Mouse (Mus musculus) forelimb bud, embryonic 11.5 days (tissue): ENCODE results near the gene Mgp.

Experiments
- DNase-seq: peaks from one replicate; pipeline ENCODE4 v3.0.0-alpha.2; 2012; ENCODE audit warnings: low read depth, low spot score

Mgp gene

DNA sequence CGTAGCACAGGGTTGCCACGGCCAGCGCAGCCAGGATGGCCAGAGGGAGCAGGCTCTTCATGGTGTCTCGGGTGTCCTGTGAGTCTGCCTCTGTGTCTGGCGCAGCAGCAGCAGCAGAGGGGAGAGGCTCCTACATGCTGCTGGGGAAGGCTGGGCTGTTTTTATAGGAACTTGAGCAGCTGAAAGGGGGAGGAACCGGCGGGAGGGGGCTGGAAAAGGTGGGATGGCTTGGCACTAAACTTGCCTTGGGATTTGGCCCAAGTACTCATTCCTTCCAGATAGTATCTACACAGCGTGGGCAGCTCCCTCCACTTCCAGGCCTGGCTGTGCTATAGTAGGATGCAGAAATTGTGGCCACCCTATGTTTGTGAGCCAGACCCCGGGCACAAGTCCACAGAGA lies at the start of gene Mgp:
Gene Mgp (minus strand): TSS at position 154 of the 400 bp plus-strand sequence.
- DNase-seq = no peak

DNA sequence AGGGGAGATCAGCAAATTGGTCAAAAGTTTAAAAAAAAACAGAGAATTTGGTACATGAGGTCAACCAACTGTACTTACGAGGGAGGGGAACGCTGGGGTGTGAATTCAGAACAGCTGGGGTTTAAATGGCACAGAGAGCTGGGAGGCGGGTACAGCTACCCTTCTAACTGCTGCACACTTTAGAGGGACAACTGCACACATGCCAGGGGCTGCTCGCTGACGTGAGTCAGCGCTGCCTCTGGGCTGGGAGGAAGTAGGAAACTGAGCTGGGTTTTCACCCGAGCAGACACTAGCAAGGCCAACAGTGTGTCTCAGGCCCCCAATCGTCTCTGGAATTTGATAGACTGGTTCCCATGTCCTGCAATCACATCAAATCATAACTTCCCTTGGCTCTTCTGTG lies 49.4 kb upstream of the Mgp start:
- DNase-seq = no peak

DNA sequence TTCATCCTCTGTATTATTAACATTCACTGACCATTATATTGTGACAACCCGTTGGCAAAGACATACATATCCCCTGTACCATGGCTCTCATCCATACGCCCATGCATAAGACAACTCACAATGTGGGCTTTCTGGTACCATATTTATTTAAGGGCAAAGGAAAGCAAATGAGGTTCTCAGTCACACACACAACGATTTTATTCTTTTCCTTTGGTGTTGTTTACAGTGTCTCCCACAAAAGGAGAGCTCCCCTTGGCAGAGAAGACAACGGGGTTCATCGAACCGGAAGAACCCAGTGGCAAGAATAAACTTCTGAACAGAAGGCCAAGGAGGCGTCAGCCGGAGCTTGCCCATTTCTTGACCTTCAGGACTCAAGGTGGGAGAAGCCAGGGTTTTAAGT lies 47.9 kb upstream of the Mgp start, which contains the start of gene Pde6h:
Gene Pde6h (plus strand): TSS at position 301 of the 400 bp plus-strand sequence.
- DNase-seq = no peak

DNA sequence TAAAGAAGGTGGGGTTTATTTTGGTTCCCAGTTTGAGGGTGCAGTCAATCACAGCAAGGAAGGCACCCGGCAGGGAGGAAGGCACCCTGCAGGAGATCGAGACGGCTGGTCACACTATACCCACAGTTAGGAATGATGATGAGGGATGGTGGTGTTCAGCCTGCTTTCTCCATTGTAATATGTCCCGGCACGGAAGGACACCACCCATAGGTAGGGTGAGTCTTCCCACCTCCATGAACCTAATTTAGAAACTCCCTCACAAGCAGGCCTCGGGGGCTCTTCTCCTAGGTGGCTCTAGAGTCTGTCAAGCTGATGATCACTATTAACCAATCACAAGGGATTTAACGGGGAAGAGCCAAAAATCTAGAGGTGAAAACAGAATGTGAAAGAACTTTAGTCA lies 47.2 kb upstream of the Mgp start:
- no peak for DNase-seq

DNA sequence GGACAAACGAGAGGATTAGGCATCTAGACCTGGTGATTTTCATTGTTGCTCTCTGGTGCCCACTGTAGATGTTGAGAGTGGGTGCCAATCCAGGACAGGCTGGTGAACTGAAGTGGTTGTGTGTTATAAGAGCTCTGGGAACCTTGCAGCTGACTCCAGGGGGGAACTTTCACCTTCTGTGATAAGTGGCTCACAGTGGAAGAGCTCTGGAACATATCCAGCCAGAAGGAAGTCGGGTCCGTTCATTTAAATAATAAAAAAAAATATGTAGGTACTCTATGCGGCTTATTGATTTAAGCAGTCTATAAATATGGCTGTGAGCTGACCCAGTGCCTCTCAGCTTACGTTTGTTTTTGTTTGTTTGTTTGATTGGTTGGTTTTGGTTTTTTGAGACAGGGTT lies 46.5 kb upstream of the Mgp start, which contains the start of gene Erp27:
Gene Erp27 (minus strand): TSS at position 101 of the 400 bp plus-strand sequence.
- DNase-seq = no peak

DNA sequence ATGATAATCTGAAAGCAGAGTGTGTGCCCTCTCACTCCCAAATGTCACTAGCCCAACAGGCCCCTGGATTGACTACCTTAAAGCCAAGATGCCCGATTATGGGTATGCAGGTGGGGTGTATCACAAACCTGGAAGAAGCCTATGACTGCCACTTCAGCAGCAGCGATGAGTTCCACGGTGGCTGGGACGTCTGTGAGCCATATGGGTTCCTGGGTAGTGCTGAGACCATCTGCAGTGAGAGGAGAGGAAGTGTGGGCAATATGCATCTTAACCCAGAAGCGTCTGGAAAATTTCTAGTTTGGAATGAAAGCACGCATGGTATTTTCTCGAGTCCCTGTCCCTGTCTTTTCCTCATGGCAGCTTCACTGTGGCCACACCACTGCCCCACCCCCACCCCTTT lies 46.0 kb upstream of the Mgp start:
- no peak for DNase-seq

DNA sequence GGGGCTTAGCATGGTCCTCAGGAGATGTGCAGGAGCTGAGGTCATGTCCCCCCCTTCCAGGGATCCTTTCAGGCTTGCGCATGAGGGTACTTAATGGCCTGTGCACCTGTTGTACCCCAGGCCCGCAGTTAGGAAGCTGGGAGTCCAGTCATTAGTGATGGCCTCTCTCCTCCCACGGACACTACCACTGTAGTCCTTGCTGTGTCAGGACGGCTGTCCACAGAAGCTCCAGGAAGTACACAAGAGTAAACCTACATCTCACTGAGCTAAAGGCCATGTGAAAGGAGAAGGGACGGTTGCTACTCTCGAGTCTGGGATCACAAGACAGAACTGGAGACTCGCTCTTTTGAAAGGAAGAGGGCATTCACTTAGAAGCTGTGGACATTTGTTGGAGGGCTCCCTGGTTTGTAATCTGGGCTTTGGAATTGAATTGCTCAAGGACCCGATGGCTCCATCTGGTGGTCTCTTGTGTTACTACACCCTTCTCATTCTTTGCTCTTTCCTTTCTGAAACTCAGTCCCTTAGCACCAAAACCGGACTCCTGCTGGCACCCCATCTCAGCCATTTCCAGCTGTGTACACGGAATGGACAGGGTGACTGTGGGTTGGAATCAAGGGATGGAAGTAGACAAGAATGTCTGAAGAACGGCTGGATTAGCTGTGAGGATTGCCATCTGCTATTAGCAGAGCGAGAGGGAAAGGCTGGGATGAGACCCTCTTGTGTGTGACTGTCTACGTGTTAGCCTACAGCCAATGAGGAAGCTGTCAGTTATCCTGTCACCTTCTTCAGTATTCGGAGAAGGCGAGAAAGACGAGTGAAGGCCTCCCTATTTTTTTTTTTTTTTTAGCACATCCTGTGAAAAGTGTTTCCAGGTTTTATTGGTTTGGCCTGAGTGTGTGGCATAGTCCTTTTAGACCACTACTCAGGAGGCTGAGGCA lies 45.0 kb upstream of the Mgp start:
- DNase-seq = peak; percentile 31

DNA sequence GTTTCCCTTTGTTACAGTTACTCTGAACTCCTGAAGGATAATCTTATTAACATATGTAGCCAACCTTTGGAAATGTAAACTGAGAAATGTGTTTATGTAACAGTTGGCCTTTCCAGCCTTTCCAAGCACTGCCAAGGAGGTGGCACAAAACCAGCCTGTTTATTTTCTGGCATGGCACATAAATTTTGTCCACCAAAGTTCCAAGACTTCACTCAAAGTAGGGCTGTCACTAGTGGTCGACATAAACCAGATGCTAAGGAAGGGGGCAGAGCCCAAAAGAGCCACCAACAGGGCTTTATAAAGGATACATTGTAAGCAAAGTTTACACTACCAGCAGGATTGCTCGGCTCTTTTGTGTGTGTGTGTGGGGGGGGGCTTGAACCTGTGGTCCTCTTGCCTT lies 42.3 kb upstream of the Mgp start:
- DNase-seq = peak; percentile 61

DNA sequence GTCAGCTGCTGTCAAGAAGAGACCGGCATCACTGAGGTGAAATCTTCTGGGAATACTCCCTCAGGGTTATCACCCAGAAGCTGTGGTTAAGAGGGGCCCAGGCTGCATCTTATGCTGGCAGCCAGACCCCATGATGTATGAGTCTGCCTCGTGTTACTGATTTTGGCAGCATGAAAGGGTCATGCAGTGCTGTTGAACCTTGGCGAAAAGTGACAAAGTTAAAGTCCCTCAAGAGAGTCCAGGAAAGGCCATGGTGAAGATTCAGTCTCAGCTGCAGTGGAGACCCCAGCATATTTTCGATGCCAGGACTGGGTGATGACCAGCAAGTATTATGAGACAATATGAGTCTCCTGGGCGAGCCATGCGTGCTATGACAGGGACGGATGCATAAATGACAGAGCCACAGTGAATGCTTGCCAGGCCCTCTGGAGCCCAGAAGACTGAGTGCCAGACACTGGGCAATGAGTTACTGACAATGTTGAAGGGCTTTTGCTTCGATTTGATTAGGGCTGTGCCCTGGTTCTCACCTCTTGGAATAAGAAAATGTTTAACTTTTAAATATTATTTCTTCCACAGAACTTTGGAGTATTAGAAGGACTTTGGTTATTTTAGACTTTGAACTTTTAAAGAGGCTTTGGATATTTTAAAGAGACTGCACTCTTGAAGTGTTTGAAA lies 40.2 kb upstream of the Mgp start:
- DNase-seq = no peak

DNA sequence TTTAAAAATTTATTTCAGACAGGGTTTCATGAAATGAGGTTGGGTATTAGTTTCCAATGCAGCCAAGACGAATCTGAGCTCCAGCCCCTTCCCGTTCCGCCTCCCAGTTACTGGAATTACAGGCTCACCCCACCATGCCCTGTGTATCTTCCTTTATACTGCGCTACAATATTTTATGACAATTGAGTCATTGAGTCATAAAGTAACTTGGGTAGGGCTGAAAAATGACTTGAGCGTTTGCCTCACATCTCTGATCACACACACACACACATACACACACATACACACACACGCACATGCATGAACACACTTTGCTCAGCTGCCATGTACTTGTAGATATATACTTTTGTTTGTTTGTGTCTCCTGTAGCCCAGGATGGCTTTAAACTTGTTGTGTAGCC lies 38.6 kb upstream of the Mgp start:
- DNase-seq = no peak

DNA sequence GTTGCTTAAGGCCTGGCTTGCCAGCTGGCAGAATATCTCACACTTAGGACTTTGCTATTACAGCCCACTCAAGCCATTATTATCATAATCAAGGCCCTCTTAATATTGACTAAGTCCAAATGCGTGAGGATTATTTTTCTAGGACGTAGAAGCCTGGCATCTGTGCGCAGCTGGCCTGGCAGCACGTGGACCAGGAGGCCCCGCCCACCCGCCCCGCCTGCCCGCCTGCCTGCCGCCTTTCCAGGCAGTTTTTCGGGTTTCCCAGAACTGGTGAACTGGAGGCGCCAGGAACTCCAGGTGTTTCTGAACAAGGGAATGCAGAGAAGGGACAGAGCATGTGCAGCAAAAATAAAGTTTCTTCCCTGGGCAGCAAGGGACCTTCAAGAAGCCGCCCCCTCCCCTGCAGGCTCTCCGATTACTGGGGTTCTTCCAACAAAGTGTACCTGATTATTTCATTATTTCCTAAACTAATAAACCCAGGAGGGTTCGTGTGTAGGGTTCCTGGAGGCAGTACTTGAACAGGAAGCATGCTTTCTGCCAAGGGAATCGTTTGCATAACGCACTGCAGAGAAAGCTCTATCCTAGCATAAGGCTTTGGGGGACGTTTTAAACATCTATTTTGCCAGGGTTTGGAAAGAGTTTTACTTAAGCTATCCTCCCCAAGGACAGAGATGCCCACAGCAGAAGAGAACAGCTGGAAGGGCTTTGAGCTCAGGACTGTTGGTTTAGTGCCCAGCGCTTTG lies 37.9 kb upstream of the Mgp start:
- DNase-seq = peak; percentile 55

DNA sequence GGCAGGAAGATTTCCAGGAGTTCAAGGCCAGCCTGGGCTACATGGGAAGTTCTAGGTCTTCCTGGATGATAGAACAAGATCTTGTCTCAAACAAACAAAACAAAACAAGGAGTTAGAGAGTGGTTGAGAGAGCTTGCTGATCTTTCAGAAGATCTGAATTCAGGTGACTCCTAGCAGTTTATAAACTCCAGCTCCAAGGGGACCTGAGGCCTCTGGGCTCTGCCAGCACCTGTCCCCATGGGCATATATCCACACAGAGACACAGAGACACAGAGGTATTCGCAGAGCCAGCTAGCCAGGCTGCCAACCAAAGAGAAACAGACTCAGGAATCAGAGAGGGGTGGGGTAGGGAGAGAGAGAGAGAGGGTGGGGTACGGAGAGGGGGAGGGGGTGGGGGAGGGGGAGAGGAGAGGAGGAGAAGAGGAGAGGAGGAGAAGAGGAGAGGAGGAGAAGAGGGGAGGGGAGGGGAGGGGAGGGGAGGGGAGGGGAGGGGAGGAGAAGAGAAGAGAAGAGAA lies 37.2 kb upstream of the Mgp start:
- no peak for DNase-seq

DNA sequence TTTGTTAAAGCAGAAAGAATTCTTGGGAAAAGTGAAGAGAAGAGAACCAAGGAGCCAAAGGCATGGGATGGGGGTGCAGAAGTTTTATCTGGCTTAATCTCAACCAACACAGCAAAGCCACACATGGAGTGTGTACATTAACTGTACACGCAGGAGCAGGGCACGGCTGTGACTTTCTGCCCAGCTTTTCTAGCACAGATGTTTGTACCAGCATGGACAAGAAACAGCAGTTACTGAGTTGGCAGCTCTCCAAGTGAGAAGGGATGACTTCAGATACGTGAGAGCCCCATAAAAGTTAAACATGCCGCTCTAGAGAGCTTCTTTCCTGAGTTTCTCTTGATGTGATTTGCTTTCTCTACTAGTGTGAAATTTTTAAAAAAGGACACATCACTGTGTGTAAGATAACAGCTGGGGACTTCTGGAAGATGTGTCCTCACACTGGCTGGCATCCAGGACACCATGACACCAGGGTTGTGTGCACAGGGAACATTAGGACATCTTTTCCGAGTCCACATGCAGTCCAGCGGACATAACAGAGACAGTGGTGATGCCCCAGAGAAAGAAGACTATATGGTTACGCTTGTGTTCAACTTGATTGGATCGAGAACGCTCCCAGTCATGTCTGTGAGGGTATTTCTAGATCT lies 34.7 kb upstream of the Mgp start:
- DNase-seq = no peak

DNA sequence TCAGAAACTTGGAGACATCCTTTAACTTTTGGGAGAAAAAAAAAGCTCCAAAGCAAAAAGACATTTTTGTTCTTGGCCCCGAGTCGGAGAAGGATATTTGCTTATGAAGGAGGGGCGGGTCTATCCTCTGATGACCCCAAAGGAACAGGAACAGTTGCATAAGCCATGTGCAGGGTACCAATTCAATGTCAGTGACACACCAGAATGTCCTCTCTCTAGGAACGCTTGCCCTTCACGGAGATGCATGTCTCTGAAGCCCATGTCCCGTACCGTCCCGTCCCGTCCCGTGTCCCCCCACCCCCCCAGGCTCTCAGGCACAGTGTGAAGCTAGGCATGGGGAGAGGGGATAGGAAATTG lies 31.3 kb upstream of the Mgp start:
- DNase-seq = no peak

DNA sequence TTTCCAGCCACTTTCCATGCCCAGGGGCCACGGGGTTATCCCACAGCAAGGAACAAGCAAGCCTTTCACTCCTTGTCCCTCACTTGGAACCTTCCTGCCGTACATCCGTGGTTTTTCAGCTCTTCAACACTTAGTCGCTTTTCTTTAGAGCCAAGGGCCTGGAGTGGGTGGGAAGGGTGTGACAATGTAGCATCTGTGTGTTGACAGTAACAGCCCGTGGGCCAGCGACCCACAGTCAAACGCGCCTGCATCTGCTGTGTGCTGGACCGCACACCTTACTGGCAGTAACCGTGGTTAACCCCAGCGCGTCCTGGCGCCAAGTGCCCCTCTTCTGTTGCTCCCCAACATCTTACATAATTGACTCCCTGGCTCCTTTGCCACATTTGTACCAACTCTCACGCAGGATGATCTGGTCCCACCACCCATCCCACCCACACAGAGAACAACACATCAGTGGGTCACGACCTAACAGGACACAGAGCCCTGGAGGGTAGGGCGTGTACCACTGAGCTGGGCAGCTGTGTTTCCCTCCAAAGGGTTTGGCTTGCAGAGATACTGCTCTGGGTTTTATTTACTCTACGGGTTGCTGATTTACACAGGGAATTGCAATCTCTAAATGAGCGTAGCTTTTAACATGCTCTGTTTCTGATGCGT lies 30.8 kb upstream of the Mgp start:
- no peak for DNase-seq

DNA sequence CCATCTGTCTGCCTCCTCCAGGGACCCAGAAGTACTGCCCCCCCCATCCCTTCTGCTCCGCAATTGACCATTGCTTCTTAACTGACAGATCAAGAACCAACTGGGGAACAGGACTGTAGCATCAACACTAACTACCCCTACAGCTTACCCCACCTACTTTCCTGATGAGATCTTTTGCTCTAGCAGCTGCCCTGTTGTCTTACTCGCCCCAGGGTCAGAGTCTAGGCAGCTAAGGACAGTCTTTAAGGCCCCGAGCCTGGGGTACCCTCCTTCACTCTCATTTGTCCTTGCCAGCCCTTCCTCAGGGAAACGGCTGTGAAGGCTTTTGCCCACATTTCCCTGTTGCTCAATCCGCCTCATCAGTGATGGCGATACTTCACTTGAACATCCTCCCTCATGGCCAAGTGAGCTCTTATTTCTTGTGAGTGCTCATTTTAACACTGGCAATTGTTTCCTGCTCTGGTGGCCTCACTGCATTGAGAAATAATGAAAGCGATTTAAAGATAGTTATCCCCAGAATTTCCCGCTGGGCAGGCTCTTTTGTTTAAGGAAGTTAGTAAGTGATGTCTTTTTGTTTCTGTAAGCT lies 28.4 kb upstream of the Mgp start:
- no peak for DNase-seq

DNA sequence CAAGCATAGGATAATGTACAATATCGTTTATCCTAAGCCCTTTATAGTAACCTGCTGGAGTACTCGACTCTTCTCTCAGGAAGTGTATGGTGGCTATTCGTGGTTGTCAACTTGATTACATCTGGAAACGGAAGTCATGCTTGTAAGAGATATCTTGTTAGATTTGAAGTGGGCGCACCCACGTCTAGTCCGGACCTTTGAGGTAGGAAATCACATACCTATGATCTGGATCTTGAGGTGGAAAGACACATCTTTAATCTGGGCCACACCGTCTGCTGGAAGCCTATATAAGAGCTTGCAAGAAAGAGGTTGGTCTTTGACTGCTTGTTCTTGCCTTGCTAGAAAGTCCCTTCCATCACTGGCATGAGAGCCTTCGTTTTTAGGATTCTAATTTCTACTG lies 26.9 kb upstream of the Mgp start:
- no peak for DNase-seq

DNA sequence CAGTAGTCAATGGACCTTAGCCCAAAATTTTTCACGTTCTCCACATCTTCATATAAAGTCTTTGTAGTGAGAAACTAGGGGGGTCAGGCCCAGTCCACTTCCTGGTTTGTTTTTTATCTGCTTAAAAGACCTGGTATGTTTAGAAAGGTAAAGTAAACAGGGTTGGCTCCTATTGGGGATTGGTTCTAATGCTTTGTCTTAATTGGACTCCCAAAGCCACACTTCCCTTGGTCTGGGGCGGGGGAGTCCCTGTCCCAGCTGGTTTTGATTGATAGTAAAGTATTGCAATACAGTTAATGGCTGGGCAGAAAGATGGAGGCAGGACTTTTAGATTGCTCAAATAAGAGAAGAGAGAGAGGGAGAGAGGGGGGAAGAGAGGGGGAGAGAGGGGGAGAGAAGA lies 25.4 kb upstream of the Mgp start:
- no peak for DNase-seq

DNA sequence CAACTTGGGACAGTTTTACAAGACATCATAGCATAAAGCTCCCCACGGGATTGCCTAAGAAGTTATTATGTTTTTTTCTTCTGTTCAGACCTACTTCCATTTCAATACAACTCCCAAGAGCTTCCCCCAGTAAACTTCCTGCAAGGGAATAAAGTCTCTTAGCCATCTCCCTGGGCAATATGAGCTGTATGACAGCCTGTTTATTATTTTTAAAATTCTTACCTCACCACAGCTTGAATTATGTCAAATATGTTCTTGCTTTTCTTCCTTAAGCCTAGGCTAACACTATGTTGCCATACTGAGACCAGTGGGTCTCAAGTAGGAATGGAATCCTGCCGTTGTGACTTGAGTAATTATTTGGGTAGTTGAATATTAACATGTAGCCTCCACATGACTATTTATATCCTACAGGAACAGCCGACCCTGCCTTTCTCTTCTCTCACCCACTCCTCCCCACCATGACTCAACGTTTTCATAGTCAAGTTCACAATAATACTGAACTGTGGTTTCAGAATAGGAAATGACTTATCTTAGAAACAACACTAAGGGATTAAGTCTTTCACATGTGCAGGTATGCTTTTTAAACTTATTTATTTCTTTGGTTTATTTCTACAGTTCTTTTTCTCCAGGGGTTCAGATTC lies 24.9 kb upstream of the Mgp start:
- no peak for DNase-seq

DNA sequence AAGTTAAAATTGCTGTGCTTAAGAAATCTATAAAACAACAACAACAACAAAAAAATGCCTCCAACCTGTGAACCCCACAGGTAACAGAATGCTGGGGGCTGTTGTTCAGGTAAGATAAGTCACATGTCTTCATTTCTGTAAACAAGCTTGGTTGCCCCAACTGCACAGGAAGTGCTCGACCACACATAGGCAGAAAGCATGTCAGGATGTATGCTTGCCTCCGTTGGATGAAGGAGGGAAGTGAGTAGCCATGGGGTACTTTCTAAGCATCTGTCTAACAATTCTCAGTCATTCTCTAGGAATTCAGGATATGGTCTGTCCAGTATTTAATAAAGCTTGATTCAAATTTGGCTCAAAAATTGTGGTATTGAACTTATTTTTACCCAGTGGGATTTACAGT lies 23.3 kb upstream of the Mgp start:
- DNase-seq = no peak
